Mouse (Mus musculus): ENCODE results near the gene Rap1gap.

Rap1gap gene

GRCm38 (mm10) chr4:137722692-137723427 lies 58.3 kb downstream of the Rap1gap start:
- in situ Hi-C loops (cut with MboI, MseI): no loop called here

- in situ Hi-C loops (cut with MboI, MseI): no loop called here
These were observed 59.0 kb downstream of the Rap1gap start for GRCm38 (mm10) chr4:137723527-137723926.

DNA sequence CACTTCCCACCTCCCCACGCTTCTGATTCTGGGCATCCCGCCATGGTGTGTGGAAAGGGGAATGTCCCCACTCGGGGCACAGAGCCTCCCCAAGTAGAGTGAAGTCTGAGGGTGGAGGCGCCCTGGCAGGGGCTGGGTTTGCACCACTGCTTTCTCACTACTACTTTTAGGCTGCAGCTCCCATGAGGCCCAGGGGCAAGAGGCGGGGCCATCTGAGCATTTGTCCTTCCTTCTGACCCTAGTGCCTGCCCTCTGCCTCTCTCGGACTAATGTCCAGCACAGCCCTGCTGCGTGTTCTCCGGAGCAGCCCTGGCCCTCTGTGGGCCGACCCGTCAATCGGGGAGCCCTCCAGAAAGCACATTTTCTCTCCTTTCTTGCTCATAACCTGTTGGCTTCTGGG lies 59.7 kb downstream of the Rap1gap start:
- in situ Hi-C loops (cut with MboI, MseI): no loop called here

GRCm38 (mm10) chr4:137724766-137725165 lies 60.2 kb downstream of the Rap1gap start:
- in situ Hi-C loops (cut with MboI, MseI): loop anchor here (5.0 kb wide), 1 partner anchor 113 kb away; no protein-coding TSS in a partner anchor

GRCm38 (mm10) chr4:137725541-137726145 lies 61.1 kb downstream of the Rap1gap start:
- in situ Hi-C loops (cut with MboI, MseI): loop anchor here (5.0 kb wide), 1 partner anchor 112 kb away; no protein-coding TSS in a partner anchor

DNA sequence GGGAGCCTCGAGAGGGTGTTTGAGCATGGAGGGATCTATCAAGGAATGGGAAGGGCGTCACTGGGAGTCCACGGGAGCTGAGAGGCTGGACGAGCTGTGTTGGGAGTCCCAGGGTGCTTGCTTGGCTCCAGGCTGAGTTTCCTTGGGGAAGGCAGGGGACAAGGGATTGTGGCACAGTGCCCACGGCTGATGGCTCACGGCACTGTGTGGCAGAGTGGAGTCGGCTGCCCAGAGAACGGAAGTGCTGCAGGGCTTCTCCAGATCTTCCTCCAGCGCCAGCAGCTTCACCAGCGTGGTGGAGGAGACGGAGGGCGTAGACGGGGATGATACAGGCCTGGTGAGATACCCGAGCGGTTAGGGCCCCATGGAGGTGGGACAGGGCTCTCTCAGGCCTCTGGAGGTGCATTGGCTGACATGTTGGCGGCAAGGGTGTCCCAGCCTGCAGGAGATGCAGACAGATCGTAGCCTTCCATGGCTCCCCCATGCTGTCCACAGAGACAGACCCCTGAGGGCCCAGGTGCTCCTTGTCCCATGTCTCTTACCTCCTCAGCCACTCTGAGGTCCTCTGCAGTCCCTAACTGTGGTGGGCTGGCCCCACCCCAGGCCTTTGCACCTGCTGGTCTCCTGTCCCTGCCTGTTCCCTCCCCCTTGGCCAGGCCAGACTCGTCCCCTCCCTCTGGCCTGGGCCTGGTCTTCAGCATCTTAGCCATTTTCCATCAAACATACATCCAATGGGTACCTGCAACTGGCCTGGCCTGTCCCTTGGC lies 62.4 kb downstream of the Rap1gap start:
- in situ Hi-C loops (cut with MboI, MseI): loop anchor here (5.0 kb wide), 1 partner anchor 110 kb away; no protein-coding TSS in a partner anchor

- in situ Hi-C loops (cut with MboI, MseI): loop anchor here (5.0 kb wide), 1 partner anchor 110 kb away; no protein-coding TSS in a partner anchor
These were observed 63.1 kb downstream of the Rap1gap start for GRCm38 (mm10) chr4:137727506-137728187.

DNA sequence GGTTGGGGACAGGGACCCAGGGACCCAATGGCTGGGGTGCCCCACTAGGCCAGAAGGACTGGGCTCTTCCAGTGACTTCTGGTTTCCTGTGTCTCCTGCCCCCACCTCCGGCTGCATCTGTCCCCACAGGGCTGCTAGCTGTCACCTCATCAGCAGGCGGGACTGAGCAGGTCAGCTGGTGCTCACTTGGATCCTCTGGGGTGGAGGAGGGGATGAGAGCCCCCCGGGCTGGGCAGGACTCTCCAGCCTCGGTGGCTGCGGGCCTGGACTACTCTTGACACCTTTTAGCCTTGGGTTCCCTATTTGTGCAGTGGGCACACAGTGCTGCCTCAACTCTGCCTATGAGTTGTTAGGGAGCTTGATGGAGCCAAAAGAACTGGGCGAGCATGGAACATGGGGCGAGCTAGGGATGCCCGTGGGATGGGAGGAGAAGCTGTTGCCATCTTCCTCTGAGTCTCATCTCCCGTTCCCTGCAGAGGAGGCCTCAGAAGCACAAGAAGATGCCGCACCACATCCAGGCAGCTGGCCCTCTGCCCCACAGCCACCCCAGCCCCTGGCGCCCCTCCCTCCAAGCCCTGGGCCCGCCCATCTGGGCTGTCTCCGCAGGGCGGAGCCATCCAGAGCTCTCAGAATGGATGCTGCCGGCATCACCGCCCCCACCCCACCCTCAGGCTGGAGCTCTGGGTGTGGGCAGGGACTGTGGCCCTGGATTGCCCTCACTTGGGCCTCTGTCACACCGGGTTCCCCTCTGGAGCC lies 64.1 kb downstream of the Rap1gap start:
- in situ Hi-C loops (cut with MboI, MseI): loop anchor here (5.0 kb wide), 1 partner anchor 109 kb away; no protein-coding TSS in a partner anchor

DNA sequence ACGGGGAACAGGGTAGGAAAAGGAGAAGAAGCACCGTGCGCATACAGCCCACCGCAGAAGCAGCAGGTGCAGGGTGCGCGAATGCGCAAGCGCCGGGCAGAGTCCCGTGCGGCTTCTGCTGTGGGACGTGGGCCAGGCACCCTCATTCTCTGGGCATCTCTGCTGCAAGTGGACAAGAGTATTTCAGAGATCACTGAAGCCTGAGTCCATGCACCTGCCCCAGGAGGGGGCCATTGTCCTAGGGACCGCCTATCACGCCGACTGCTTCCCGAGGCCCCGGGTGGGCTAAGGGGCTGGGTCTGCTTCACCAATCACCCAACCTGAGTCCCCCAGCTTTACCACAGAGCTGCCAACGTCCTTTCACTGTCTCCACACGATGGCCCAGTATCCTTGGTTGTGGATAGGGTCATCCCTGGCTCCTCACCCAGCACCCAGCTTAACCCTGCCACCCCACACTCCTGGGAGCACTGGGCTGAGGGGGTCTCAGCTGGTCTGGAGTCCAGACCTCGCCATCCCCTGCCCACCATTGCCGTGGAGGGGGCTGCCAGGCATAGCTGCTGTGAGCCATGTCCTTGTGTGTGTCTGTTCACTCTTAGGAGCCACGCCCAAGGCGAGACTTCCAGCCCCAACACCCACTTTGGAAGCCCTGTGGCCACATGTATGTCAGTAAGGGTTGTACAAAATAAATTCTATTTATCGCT lies 64.8 kb downstream of the Rap1gap start:
- in situ Hi-C loops (cut with MboI, MseI): loop anchor here (5.0 kb wide), 1 partner anchor 108 kb away; no protein-coding TSS in a partner anchor

- in situ Hi-C loops (cut with MboI, MseI): no loop called here
These were observed 65.6 kb downstream of the Rap1gap start for GRCm38 (mm10) chr4:137730134-137730533.

DNA sequence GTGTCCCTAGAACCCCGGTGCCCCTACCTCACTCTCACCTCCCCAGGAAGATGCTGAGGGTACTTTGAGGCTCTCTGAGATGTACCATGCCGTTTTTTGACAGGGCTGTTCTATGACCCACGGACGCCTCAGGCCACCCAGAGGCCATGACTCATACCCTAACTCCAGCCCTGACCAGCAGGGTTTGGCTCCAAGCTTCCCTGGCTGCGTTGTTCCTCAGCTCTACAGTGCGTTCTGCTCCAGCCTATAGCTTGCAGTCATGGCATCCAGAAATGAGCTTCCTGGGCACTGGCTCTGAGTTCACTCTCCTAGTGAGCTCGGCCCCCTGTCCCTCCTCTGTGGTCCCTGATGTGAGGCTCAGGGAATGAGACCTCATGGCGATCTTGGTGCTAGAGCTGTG lies 66.2 kb downstream of the Rap1gap start:
- in situ Hi-C loops (cut with MboI, MseI): no loop called here

DNA sequence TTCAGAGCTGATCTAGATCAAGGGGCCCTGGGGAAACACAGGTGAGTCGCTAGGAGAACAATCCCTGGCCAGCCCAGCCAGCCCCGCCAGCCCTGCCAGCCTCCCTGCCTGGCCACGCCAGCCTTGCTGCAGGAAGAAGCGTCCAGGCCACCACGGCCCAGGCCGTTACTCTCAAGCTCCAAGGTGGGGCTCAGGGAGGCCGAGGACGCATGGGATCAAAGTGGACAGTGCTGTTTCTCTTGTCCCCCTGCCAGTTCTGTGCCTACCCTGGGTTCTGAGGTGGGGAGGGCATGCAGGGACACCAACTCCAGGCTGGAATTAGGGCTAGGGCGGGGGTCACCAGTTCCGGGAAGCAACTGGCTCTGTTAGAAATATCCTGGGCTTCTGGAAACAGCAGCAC lies 67.4 kb downstream of the Rap1gap start:
- in situ Hi-C loops (cut with MboI, MseI): no loop called here

DNA sequence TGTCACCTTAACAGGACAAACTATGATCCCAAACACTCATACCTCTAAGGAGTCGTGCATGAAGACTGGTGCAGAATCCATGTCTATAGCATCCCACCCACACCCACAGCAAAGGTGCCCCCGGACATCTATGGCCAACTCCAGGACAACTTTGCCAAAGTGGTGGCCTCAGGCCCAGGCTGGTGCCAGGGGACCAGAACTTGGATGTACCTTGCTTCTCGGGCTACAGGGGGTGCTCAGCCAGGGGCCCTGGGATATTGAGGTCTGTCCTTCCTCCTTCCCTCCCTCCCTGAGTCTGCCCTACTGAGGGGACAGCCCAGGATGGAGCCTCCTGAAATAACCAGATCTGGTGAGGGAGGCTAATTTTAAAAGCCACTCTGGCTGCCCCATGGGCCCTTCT lies 67.8 kb downstream of the Rap1gap start:
- in situ Hi-C loops (cut with MboI, MseI): no loop called here

GRCm38 (mm10) chr4:137732962-137733361 lies 68.4 kb downstream of the Rap1gap start:
- in situ Hi-C loops (cut with MboI, MseI): no loop called here

GRCm38 (mm10) chr4:137733459-137733858 lies 68.9 kb downstream of the Rap1gap start:
- in situ Hi-C loops (cut with MboI, MseI): no loop called here

- in situ Hi-C loops (cut with MboI, MseI): no loop called here
These were observed 71.7 kb downstream of the Rap1gap start for GRCm38 (mm10) chr4:137736220-137736701.

DNA sequence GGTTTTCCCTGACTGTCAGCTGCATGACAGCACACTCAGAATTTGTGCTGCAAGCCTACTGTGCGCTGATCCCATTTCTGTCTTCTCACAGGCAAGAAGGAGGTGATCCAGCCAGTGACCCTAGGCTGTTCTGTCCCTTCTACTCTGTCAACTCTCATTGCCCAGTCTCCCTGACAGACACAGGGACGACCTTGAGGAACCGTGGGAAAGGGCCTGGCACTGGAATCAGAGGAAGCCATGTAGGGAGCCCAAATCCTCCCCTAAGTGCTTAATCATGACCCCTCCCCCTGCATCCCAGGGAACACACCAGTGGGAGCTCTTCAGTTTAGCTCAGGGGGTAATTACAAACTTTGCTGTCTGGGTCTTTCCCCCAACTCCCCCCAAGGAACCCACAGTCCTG lies 73.2 kb downstream of the Rap1gap start:
- in situ Hi-C loops (cut with MboI, MseI): no loop called here

GRCm38 (mm10) chr4:137739151-137739923 lies 74.8 kb downstream of the Rap1gap start:
- in situ Hi-C loops (cut with MboI, MseI): no loop called here

GRCm38 (mm10) chr4:137740350-137740749 lies 75.8 kb downstream of the Rap1gap start:
- in situ Hi-C loops (cut with MboI, MseI): no loop called here
